Mouse (Mus musculus) adrenal gland, adult 10 weeks (tissue): ENCODE results near the gene Ppfia3. TPM values are rescaled to one million over a fixed set of nuclear protein-coding genes. Genes with fewer than 3 reads are reported as not detected.

ENCODE experiments used
- polyA plus RNA-seq: library from polyadenylated mRNA; stranded (reverse); fragments of 350-450 nt; fragmentation: Illumina TruSeq; extraction: RNeasy Lipid Tissue Mini Kit (QIAGEN cat#74804); gene quantifications from one replicate; pipeline ENCODE4 v1.2.3, GENCODE M21; 2014; ENCODE audit warnings: low read depth, low replicate concordance

The Ppfia3 gene
- not detected for polyA plus RNA-seq

DNA sequence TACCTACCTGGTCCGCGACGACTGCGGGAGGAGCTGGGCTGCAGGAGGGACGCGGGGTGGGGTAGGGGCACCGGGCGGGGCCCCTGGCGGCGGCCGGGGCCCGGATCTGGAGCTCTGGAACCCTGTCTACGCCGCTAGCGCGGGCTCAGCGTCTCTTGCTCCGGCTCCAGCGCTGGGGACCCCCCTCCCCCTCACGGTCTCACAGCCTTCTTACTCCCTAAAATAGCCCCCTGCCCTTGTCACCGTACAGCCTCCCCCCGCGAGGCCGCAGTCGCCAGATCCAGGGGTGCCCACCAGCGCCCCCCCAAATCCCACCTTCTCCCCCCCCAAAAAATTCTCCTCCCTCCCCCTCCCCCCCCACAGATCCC, at the start of gene Ppfia3:
Gene Ppfia3, minus strand, starts transcription at position 368 of the 368 bp plus-strand sequence.

DNA sequence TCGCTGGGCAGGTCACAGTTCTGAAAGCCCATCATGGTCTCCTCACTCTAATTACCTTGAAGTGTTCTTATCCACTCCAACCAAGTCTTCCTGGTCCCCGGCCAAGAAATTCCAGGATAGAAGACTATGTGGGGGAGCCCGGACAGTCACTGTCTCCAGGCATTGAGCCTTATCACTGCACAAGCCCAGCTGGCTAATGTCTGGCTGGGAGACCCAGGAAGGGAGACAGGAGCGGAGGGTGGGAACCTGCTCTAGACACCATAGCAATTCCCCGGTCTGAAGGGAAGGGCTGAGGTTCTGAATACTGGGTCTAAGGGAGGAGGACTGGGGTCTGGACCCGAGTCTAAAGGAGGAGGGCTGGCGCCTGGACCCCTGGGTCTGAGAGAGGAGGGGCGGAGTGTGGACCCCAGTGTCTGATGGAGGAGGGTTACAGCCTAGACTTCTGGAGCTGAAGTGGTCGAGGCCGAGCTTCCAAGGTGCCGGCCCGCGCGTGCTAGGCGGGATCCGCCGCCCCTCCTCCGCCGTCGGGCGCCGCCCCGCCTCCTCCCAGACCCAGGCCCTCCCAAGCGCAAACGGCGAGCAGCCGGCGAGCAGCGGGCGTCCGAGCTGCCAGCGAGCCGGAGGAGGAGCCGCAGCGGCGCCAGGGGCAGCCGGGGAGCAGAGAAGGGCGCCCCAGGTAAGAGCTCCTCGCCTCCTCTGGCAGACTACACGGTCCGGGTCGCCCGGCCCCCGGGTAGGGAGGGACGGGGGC, 46.5 kb upstream of the Ppfia3 start, which contains the start of gene Ntf5:
Gene Ntf5, plus strand, starts transcription at position 583 of the 751 bp plus-strand sequence.

DNA sequence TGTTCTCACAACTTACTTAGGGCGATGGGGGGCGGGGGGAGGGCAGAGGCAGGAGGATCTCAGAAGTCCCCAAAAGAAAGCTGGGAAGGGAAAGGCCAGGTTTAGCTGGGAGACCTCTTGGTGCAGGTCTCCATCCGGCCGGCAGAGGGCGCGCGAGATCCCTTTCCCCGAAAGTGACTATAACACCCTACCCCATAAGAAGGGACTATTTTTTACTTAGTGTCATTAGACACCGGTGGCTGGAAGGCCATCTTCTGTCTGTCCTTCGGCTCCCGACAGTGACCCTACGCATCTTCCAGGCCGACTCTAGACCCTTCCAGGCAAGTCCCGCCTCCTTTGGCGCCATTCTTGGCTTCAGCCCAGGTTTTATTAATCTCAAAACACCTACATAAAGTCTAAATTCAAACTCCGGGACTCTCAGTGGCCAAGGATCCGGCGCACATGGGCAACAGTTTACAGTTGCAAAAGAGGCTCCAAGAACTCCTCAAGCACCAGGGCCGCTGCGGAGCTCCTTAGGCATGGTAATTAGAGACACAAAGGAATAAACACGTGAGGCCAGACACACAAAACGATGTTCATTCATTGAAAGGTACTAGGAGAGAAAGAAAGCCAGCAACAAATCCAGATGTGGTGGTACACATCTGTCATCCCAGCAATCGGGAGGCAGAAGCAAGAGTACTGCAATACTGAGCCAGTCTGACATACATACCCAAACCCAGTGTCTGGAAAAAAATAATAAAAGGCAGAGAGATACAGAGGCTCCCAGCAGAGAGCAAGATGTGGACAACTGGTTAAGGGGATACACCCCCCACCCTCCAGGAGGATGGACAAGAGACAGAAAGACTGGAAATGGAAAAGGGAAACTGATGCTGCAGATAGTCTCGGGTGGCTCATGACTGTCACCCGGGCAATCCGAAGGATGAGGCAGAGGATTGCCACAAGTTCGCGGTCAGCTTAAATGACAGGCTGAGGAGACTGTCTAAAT, 38.6 kb upstream of the Ppfia3 start, which contains the start of gene Kcna7:
Gene Kcna7, plus strand, starts transcription at position 563 of the 985 bp plus-strand sequence.

DNA sequence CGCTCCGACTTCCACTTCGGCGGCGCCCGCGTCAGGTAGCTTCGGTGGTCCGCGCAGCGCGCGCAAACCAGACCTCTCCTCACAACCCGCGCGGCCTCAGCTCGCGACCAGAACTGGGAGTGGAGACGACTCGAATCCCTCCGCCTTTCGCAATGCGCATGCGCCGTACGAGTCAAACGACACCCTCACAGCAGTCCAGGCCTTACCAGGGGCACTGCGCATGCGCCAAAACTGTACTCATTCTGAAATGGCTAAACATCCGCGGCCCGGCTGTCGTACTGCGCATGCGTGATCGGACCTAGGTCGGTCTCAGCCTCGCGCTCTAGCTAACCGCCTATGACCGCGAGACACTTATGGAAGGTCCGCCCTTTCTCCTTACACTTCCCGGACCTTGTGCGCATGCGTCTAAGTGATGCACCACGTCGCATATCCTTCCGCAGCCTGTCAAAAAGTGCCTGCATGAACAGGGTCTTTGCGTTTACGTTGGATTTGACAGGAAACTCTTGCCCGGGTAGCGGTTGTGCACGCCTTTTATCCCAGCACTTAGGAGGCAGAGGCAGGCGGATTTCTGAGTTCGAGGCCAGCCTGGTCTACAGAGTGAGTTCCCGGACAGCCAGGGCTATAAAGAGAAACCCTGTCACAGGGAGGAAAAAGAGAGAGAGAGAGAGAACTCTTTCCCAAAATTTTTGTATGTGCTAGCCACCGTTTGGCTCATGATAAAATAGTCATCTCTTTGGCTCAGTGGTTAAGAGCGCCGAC, 28.9 kb upstream of the Ppfia3 start, which contains the start of gene Snrnp70:
Gene Snrnp70, minus strand, starts transcription at position 165 of the 759 bp plus-strand sequence.

DNA sequence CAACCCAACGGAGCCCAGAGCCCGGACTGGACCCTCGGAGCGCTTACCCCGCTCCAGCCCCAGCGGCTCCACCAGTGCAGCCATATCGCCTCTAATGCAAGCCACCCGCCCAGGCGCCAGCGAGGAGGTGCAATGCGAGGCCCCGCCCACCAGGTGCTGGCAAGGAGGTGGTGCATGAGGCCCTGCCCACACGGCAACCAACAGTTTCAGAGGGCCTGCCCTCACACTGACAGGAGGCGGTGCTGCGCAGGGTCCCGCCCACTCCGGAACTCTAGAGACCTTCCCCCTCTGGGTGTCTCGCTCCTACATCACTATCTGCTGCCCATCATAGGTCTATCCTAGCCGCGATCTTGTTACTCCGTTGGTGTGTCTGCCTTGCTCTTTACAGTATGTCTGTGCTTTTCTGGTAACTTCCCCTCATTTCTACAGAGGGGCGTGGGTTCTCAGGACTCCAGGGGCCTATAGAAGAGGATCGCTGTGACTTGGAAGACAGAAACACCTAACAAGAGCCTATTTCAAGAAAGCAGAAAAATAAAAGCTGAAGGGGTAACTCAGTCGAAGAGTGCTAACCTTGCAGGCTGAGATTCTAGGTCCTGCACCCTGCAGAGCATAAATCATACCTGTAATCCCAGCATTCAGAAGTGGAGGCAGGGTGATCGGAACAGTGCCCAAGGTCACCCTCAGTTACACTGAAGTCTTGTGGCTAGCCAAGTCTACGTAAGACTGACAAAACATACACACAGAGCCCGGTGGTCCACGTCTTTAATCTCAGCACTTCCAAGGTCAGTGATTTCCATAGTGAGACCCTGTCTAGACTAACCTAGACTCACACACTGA, 3.9 kb upstream of the Ppfia3 start, which contains the start of gene Lin7b:
Gene Lin7b, minus strand, starts transcription at position 109 of the 837 bp plus-strand sequence.

DNA sequence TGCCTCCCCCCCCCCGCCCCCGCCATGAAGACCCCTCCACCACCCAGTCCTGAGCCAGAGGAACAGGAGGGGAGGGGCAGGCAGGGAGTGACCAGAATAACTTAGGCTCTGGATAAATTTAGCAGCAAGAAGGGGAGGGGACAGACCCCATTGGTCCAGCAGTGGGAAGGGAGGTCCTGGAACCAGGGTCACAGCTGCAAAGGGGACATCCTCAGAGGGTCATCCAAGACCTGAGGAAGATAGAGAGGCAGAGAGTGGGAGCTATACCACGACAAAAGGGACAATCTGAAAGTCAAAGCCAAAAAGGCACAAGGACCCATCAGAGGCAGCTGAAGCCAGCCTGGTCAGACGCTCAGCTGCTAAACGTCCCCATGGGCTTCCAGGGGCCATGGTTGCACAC, 31.8 kb downstream of the Ppfia3 start, which contains the start of gene Hrc:
Gene Hrc, plus strand, starts transcription at position 235 of the 400 bp plus-strand sequence.

DNA sequence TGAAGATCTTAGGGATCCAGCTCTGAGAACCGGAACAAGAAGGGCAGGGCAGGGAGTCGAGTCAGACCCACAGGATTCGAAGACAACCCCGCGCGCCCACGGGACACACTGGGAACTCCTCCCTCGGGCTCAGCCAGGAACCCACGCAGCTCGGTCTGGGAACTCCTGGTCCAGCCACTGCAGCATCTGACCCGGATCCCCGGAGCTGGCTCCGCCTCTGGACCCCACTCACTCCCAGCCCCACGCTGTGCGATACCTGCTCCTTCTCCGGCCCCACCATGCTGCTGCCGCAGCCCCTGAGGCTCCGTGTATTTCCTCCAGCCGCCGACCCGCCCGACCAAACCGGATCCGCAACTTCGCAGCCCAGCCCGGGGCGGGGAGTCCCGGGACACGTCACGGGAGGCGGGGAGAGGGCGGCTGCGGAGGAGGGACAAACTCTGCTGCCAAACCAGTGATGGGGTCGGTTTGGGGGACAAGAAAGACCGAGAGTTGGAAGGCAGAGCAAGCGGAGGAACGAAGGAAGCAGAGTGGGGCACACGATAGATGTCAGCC, 33.3 kb downstream of the Ppfia3 start, which contains the start of gene Trpm4:
Gene Trpm4, minus strand, starts transcription at position 350 of the 552 bp plus-strand sequence.

Other genes with a start within 250 kb of the Ppfia3 start
- gene Rps11, start 242.6 kb downstream of the Ppfia3 start, polyA plus RNA-seq: 313 TPM
- gene Rpl13a, start 238.3 kb downstream of the Ppfia3 start, polyA plus RNA-seq: 287 TPM
- not detected for gene Gm45713, start 230.8 kb downstream of the Ppfia3 start, polyA plus RNA-seq
- 11.4 TPM for gene Flt3l, start 230.6 kb downstream of the Ppfia3 start, polyA plus RNA-seq
- 2.8 TPM for gene Pih1d1, start 212.7 kb downstream of the Ppfia3 start, polyA plus RNA-seq
- gene Aldh16a1, start 212.4 kb downstream of the Ppfia3 start, polyA plus RNA-seq: 2.0 TPM
- not detected for gene Slc17a7, start 203.1 kb downstream of the Ppfia3 start, polyA plus RNA-seq
- gene Gfy, start 187.4 kb downstream of the Ppfia3 start, polyA plus RNA-seq: not detected
- not detected for gene Pth2, start 186.0 kb downstream of the Ppfia3 start, polyA plus RNA-seq
- not detected for gene Ccdc155, start 162.1 kb downstream of the Ppfia3 start, polyA plus RNA-seq
- not detected for gene Dkkl1, start 154.9 kb downstream of the Ppfia3 start, polyA plus RNA-seq
- gene Tead2, start 151.3 kb downstream of the Ppfia3 start, polyA plus RNA-seq: 2.2 TPM
- gene Cd37, start 127.9 kb downstream of the Ppfia3 start, polyA plus RNA-seq: 0.52 TPM
- not detected for gene Slc6a16, start 125.9 kb downstream of the Ppfia3 start, polyA plus RNA-seq
- gene Slc6a21, start 89.5 kb downstream of the Ppfia3 start, polyA plus RNA-seq: not detected
- gene Trpm4, start 33.2 kb downstream of the Ppfia3 start, polyA plus RNA-seq: 0.29 TPM
- gene Hrc, start 31.7 kb downstream of the Ppfia3 start, polyA plus RNA-seq: 0.87 TPM
- gene Lin7b, start 3.6 kb upstream of the Ppfia3 start, polyA plus RNA-seq: not detected
- 77.1 TPM for gene Snrnp70, start 28.7 kb upstream of the Ppfia3 start, polyA plus RNA-seq
- not detected for gene Kcna7, start 38.6 kb upstream of the Ppfia3 start, polyA plus RNA-seq
- gene Ntf5, start 46.7 kb upstream of the Ppfia3 start, polyA plus RNA-seq: not detected
- not detected for gene Lhb, start 53.8 kb upstream of the Ppfia3 start, polyA plus RNA-seq
- 5.4 TPM for gene Gys1, start 67.8 kb upstream of the Ppfia3 start, polyA plus RNA-seq
- 0.76 TPM for gene Ruvbl2, start 71.1 kb upstream of the Ppfia3 start, polyA plus RNA-seq
- gene Ftl1, start 92.9 kb upstream of the Ppfia3 start, polyA plus RNA-seq: 6.7 TPM
- 1.1 TPM for gene Bax, start 99.9 kb upstream of the Ppfia3 start, polyA plus RNA-seq
- not detected for gene Tulp2, start 114.9 kb upstream of the Ppfia3 start, polyA plus RNA-seq
- not detected for gene Gm45808, start 119.8 kb upstream of the Ppfia3 start, polyA plus RNA-seq
- 122 TPM for gene Dhdh, start 121.8 kb upstream of the Ppfia3 start, polyA plus RNA-seq
- 68.5 TPM for gene Nucb1, start 143.4 kb upstream of the Ppfia3 start, polyA plus RNA-seq
- gene Ppp1r15a, start 159.2 kb upstream of the Ppfia3 start, polyA plus RNA-seq: 3.1 TPM
- 1.2 TPM for gene Plekha4, start 159.3 kb upstream of the Ppfia3 start, polyA plus RNA-seq
- not detected for gene Hsd17b14, start 187.9 kb upstream of the Ppfia3 start, polyA plus RNA-seq
- 8.7 TPM for gene Bcat2, start 203.1 kb upstream of the Ppfia3 start, polyA plus RNA-seq
- gene Fgf21, start 248.5 kb upstream of the Ppfia3 start, polyA plus RNA-seq: not detected